Mouse (Mus musculus): ENCODE measurements around the gene Lcmt1.

Gene Lcmt1

GRCm38 (mm10) chr7:123360185-123360584, 9.4 kb upstream of the Lcmt1 start:
- no peak for DNase-seq (ENCODE audit: low spot score)

GRCm38 (mm10) chr7:123361229-123361980, 8.2 kb upstream of the Lcmt1 start:
- no peak for DNase-seq (ENCODE audit: low spot score)

- no peak for DNase-seq (ENCODE audit: low spot score)
These were observed 6.8 kb upstream of the Lcmt1 start for GRCm38 (mm10) chr7:123362806-123363205.

GRCm38 (mm10) chr7:123363971-123364370, 5.6 kb upstream of the Lcmt1 start:
- no peak for DNase-seq (ENCODE audit: low spot score)

GRCm38 (mm10) chr7:123365876-123366741, 3.5 kb upstream of the Lcmt1 start:
- DNase-seq (ENCODE audit: low spot score): no peak

- no peak for DNase-seq (ENCODE audit: low spot score)
These were observed 2.8 kb upstream of the Lcmt1 start for GRCm38 (mm10) chr7:123366806-123367205.

GRCm38 (mm10) chr7:123367218-123368150, 2.1 kb upstream of the Lcmt1 start:
- DNase-seq (ENCODE audit: low spot score): no peak

GRCm38 (mm10) chr7:123368187-123368586, 1.4 kb upstream of the Lcmt1 start:
- DNase-seq (ENCODE audit: low spot score): no peak

- DNase-seq (ENCODE audit: low spot score): no peak
These were observed 522 bp upstream of the Lcmt1 start for GRCm38 (mm10) chr7:123368778-123369746.

GRCm38 (mm10) chr7:123370700-123371099, 1.1 kb downstream of the Lcmt1 start:
- DNase-seq (ENCODE audit: low spot score): no peak

GRCm38 (mm10) chr7:123371501-123371900, 1.9 kb downstream of the Lcmt1 start:
- no peak for DNase-seq (ENCODE audit: low spot score)

GRCm38 (mm10) chr7:123377443-123378400, 8.1 kb downstream of the Lcmt1 start:
- peak; percentile 91 for DNase-seq (ENCODE audit: low spot score)

GRCm38 (mm10) chr7:123385693-123386407, 16.3 kb downstream of the Lcmt1 start:
- no peak for DNase-seq (ENCODE audit: low spot score)

- DNase-seq (ENCODE audit: low spot score): no peak
These were observed 20.2 kb downstream of the Lcmt1 start for GRCm38 (mm10) chr7:123389686-123390280.

GRCm38 (mm10) chr7:123394271-123394670, 24.7 kb downstream of the Lcmt1 start:
- DNase-seq (ENCODE audit: low spot score): no peak

GRCm38 (mm10) chr7:123396900-123397299, 27.3 kb downstream of the Lcmt1 start:
- DNase-seq (ENCODE audit: low spot score): no peak

GRCm38 (mm10) chr7:123397369-123397768, 27.8 kb downstream of the Lcmt1 start:
- no peak for DNase-seq (ENCODE audit: low spot score)

- no peak for DNase-seq (ENCODE audit: low spot score)
These were observed 28.3 kb downstream of the Lcmt1 start for GRCm38 (mm10) chr7:123397931-123398330.

- DNase-seq (ENCODE audit: low spot score): no peak
These were observed 29.2 kb downstream of the Lcmt1 start for GRCm38 (mm10) chr7:123398828-123399227.

Measured in layer of hippocampus, adult 9-10 months (tissue).